ENCODE assay signal across 8 mouse cellular contexts in the genomic region with DNA sequence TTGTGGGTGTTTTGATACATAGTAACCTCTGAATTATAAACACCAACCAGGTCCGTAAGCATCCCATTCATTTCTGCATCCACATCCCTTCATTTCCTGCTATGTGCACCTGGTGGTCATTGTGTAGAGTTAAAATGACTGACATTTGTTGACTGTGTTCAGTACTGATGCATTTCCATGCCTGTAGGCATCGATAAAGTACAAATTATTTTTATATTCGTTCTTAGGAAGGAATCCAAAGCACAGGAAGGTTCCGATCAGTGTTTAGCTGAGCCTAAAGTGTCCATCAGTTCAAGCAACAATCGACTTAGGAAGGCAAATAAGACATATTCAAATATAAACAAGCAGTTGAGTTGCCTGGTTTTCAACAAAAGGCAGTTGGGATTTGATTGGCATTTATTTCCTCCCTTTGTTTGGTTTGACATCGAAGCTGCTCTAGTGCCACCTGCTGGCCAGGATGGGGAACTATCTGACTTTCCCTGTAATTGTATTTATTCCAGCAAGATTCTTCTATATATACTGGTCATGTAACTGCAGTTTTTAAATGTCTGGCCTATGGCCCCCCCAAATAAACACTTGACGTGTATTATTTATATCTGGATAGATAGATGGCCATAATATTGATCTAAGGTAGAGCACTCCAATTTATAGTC.
DNase-seq lines count a peak whose midpoint lies in the region; ATAC-seq lines count a peak whose summit lies in the region.

No protein-coding gene starts in this region.

- ATAC-seq in forebrain, embryonic 16.5 days, result peak; percentile 78
- peak; percentile 54 for ATAC-seq in hindbrain, embryonic 12.5 days (ENCODE audit: low FRiP score)
- ATAC-seq in megakaryocyte, adult 5-6 weeks (ENCODE audit: poor library complexity, severe bottlenecking), result peak; percentile 56
- no peak; the same call in 1 of the 2 replicates for ATAC-seq in monocyte, adult 5-6 weeks (replicated peaks; ENCODE audit: insufficient number of reproducible peaks, low FRiP score, low TSS enrichment, poor library complexity, severe bottlenecking)

- no peak overlapping the region for H3K4me3 ChIP-seq in forebrain, embryonic 16.5 days (replicated peaks; ENCODE audit: low read length)
- H3K4me3 ChIP-seq in hindbrain, embryonic 12.5 days, result no peak overlapping the region

- 0 out of 2 replicates have a peak overlapping the region, but pooled peaks have one; percentile 19 for H3K9ac ChIP-seq in forebrain, embryonic 16.5 days (replicated peaks; ENCODE audit: low read depth, low read length)
- no peak overlapping the region for H3K9ac ChIP-seq in hindbrain, embryonic 12.5 days

- H3K9me3 ChIP-seq in forebrain, embryonic 16.5 days (ENCODE audit: control insufficient read depth, low read length), result no peaks in the 10 kb centered on the region
- H3K9me3 ChIP-seq in hindbrain, embryonic 12.5 days (replicated peaks), result no peaks in the 10 kb centered on the region

- DNase-seq in Muller cell, postnatal 12 days (ENCODE audit: inconsistent ontology term), result peak; percentile 70
- DNase-seq in cerebellum, adult 11 months, result peak; percentile 67
- peak; percentile 77 for DNase-seq in layer of hippocampus, adult 9-11 months
- peak; percentile 80 to 87 for DNase-seq in right cerebral cortex, postnatal 10 days (ENCODE audit: low spot score in 2 of 2)

- peak overlapping the region; percentile 70 for H3K27ac ChIP-seq in forebrain, embryonic 16.5 days (ENCODE audit: low read length)
- peak overlapping the region; percentile 64 for H3K27ac ChIP-seq in hindbrain, embryonic 12.5 days

- WGBS in forebrain, embryonic 16.5 days, result 26% methylated on average over 7 of the region's 7 CpGs
- 46% methylated on average over 7 of the region's 7 CpGs for WGBS in hindbrain, embryonic 12.5 days

- peaks cover 16% of the 10 kb centered on the region for H3K4me1 ChIP-seq in forebrain, embryonic 16.5 days (replicated peaks; ENCODE audit: control insufficient read depth, insufficient read depth, low read length)
- peaks cover 12% of the 10 kb centered on the region for H3K4me1 ChIP-seq in hindbrain, embryonic 12.5 days

- H3K36me3 ChIP-seq in forebrain, embryonic 16.5 days (ENCODE audit: control insufficient read depth, insufficient read depth), result no peaks in the 10 kb centered on the region
- no peaks in the 10 kb centered on the region for H3K36me3 ChIP-seq in hindbrain, embryonic 12.5 days

- H3K27me3 ChIP-seq in forebrain, embryonic 16.5 days (replicated peaks; ENCODE audit: control insufficient read depth, insufficient read depth, low read length), result no peaks in the 10 kb centered on the region
- H3K27me3 ChIP-seq in hindbrain, embryonic 12.5 days, result no peaks in the 10 kb centered on the region

- H3K4me2 ChIP-seq in forebrain, embryonic 16.5 days (ENCODE audit: low read length), result peak overlapping the region; percentile 36
- no peak overlapping the region for H3K4me2 ChIP-seq in hindbrain, embryonic 12.5 days (replicated peaks)
